Mouse (Mus musculus): ENCODE data around the gene Evc. TPM values are rescaled to one million over a fixed set of nuclear protein-coding genes. Genes with fewer than 3 reads are reported as not detected.

Evc gene
- 5.1 and 5.4 TPM in 2 replicates for polyA plus RNA-seq (2015; fragmentation: Nextera tagmentation; extraction: Ambion mirVana)

DNA sequence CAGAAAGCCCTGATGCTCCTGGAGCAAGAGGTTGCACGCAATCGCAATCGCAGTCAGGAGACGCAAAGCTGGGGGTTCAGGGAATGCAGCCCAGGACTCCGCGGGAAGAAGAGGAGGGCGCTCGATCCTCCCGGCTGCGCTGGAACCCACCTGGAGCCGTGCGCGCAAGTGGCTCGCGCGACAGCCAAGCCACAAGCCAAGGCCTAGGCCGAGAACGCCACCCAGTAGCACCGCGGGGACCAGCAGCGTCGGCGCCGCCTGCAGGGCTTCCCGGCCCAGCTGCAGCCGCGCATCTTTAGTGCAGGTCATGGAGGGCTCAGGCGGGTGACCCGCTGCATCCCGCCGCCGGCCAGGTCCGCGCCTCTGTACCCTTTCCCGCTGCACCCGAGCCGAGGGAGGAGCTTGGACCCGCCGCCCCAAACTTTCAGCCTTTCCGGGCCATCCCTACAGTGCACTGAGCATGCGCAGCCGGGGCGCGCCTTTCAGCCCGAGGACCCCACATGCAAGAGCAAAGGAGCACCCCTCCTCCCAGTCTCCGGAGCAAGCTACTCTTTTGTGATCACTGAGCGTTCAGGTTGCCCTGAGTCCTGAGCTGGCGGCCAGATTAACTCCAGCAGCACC lies at the start of gene Evc:
Evc (minus strand) TSS at position 410 of the 621 bp plus-strand sequence.
- peak within 1 kb of the TSS; percentile 78 for H3K9ac ChIP-seq
- peak within 1 kb of the TSS; percentile 99 for H3K4me2 ChIP-seq
- H3K4me3 ChIP-seq, result peak within 1 kb of the TSS; percentile 68
- under 1% methylated on average over 48 of the region's 48 CpGs for WGBS
- no peaks in the 10 kb centered on the region for H3K9me3 ChIP-seq
- no peaks in the 10 kb centered on the region for H3K36me3 ChIP-seq
- H3K27ac ChIP-seq, result no peak within 1 kb of the TSS
- peaks cover 36% of the 10 kb centered on the region for H3K4me1 ChIP-seq (replicated peaks)
- peaks cover 28% of the 10 kb centered on the region for H3K27me3 ChIP-seq
- peak; percentile 63 for ATAC-seq (ENCODE audit: low FRiP score)

DNA sequence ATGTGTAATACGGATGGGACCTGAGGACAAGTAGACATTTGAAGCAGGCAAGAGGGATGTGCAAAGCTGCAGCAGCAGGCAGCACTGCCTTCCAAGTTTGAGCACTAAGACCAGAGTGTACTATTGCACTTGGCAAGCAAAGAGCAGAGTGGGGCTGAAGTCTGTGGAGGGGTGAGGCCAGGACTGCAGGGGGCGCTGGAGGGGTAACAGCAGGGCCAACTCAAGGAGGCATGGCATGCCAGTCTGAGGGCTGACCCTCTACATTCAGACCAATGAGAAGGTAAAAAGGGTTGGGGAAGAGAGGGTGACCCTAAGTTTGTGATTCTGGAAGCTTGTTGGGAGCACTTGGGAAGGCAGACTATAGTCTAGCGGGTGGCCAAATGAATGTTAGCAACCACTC lies 46.9 kb upstream of the Evc start:
- no peak overlapping the region for H3K4me3 ChIP-seq
- peaks cover 13% of the 10 kb centered on the region for H3K4me1 ChIP-seq (replicated peaks)
- ATAC-seq (ENCODE audit: low FRiP score), result no peak
- peaks cover 5% of the 10 kb centered on the region; the same call in 1 of the 2 replicates for H3K36me3 ChIP-seq
- no peak overlapping the region for H3K27ac ChIP-seq
- no peaks in the 10 kb centered on the region for H3K9me3 ChIP-seq
- WGBS, result 89% methylated on average over 3 of the region's 3 CpGs
- H3K4me2 ChIP-seq, result no peak overlapping the region
- no peak overlapping the region for H3K9ac ChIP-seq
- no peaks in the 10 kb centered on the region for H3K27me3 ChIP-seq

- no peaks in the 10 kb centered on the region for H3K36me3 ChIP-seq
- ATAC-seq (ENCODE audit: low FRiP score), result no peak
- no peak overlapping the region for H3K4me3 ChIP-seq
- peaks cover 13% of the 10 kb centered on the region for H3K4me1 ChIP-seq (replicated peaks)
- no peak overlapping the region for H3K4me2 ChIP-seq
- H3K27me3 ChIP-seq, result no peaks in the 10 kb centered on the region
- H3K9me3 ChIP-seq, result no peaks in the 10 kb centered on the region
- 86% methylated on average over 4 of the region's 4 CpGs for WGBS
- no peak overlapping the region for H3K27ac ChIP-seq
- H3K9ac ChIP-seq, result no peak overlapping the region
Observed at GRCm38 (mm10) chr5:37380641-37381040, 43.9 kb upstream of the Evc start.

DNA sequence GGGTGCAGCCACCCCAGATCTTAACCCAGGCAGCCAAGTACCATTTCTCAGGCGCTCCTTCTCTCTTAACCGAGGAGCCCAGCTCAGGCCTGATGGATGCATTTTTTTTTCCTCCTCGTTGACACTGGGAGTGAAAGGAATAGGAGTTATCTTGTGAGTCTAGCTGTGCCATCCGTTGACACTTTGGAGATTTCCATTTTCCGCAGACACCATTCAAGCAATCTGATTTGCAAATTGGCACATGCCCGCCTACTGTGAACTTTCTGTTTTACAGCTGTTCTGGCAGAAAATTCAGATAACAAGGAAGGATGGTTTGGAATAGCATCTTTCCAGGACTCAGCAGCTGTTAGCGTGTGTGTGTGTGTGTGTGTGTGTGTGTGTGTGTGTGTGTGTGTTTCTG lies 40.7 kb upstream of the Evc start:
- no peak overlapping the region for H3K4me2 ChIP-seq

DNA sequence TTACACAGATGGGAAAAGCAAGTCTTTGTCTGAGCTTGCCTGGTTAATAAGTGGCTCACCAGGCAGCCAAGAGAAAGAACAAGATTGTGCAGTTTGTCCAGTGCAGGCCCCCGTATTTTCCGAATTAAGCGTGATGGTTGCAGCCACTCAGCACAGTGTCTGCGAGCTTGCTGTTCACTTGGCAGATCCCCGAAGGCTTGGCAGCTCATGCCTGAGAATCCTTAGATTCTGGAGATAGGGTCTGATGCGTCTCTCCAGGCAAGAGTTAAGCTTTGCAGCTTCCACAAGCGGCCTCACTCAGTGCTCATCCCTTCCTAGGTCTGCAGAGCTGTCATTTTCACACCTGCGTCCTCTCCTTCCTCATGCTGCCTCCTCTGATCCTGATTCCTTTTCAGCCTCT lies 32.1 kb upstream of the Evc start:
- ATAC-seq (ENCODE audit: low FRiP score), result no peak
- WGBS, result 91% methylated on average over 8 of the region's 8 CpGs
- Histone ChIP-seq H3K4me3 (no peak overlapping the region), H3K4me2 (no peak overlapping the region), H3K27me3 (no peaks in the 10 kb centered on the region), H3K36me3 (peaks cover 9% of the 10 kb centered on the region), H3K27ac (no peak overlapping the region), H3K9me3 (no peaks in the 10 kb centered on the region), H3K9ac (no peak overlapping the region), H3K4me1 (replicated peaks) (peaks cover 24% of the 10 kb centered on the region)

More for the DNA sequence above, 40.7 kb upstream of the Evc start:
- no peaks in the 10 kb centered on the region for H3K9me3 ChIP-seq
- H3K4me1 ChIP-seq (replicated peaks), result peaks cover 13% of the 10 kb centered on the region
- no peak overlapping the region for H3K9ac ChIP-seq
- 76% methylated on average over 7 of the region's 7 CpGs for WGBS
- H3K36me3 ChIP-seq, result peaks cover 3% of the 10 kb centered on the region
- no peaks in the 10 kb centered on the region for H3K27me3 ChIP-seq
- H3K27ac ChIP-seq, result no peak overlapping the region
- no peak for ATAC-seq (ENCODE audit: low FRiP score)
- no peak overlapping the region for H3K4me3 ChIP-seq

- Histone ChIP-seq H3K9me3 (no peaks in the 10 kb centered on the region), H3K4me1 (replicated peaks) (peaks cover 24% of the 10 kb centered on the region), H3K9ac (no peak overlapping the region), H3K4me2 (no peak overlapping the region), H3K27me3 (no peaks in the 10 kb centered on the region), H3K4me3 (no peak overlapping the region), H3K27ac (peak overlapping the region; percentile 69), H3K36me3 (no peaks in the 10 kb centered on the region; the same call in 1 of the 2 replicates)
- no peak for ATAC-seq (ENCODE audit: low FRiP score)
Observed at GRCm38 (mm10) chr5:37365751-37366150, 29.1 kb upstream of the Evc start.

- Histone ChIP-seq H3K36me3 (no peaks in the 10 kb centered on the region; the same call in 1 of the 2 replicates), H3K4me1 (replicated peaks) (peaks cover 24% of the 10 kb centered on the region), H3K27ac (no peak overlapping the region), H3K9ac (no peak overlapping the region), H3K27me3 (no peaks in the 10 kb centered on the region), H3K9me3 (no peaks in the 10 kb centered on the region), H3K4me2 (no peak overlapping the region), H3K4me3 (no peak overlapping the region)
- 94% methylated on average over 5 of the region's 5 CpGs for WGBS
- no peak for ATAC-seq (ENCODE audit: low FRiP score)
Observed at GRCm38 (mm10) chr5:37363284-37363683, 26.6 kb upstream of the Evc start.

DNA sequence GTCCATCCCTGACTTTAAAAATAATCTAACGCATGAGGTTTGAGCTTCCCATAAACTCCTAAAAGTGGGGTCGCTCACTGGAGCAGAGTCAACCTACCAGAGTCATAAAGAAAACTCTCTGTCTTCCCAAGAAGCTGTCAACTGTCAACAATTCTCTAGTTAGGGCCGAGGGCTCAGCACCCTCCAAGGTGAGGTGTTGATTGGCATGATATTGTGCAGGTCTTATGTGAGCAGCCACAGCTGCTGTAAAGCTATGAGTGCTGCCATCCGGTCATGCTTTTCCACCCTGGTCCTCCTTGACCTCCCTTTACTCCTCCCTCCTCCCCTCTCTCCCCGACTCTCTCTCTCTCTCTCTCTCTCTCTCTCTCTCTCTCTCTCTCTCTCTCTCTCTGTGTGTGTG lies 25.9 kb upstream of the Evc start:
- no peaks in the 10 kb centered on the region for H3K9me3 ChIP-seq
- H3K4me2 ChIP-seq, result no peak overlapping the region
- H3K36me3 ChIP-seq, result no peaks in the 10 kb centered on the region; the same call in 1 of the 2 replicates
- no peaks in the 10 kb centered on the region for H3K27me3 ChIP-seq
- ATAC-seq (ENCODE audit: low FRiP score), result no peak
- 86% methylated on average over 5 of the region's 5 CpGs for WGBS
- H3K4me3 ChIP-seq, result no peak overlapping the region
- H3K4me1 ChIP-seq (replicated peaks), result peaks cover 23% of the 10 kb centered on the region
- no peak overlapping the region for H3K27ac ChIP-seq
- H3K9ac ChIP-seq, result no peak overlapping the region

- Histone ChIP-seq H3K4me2 (no peak overlapping the region), H3K27ac (no peak overlapping the region), H3K36me3 (peaks cover 14% of the 10 kb centered on the region), H3K27me3 (no peaks in the 10 kb centered on the region), H3K9me3 (no peaks in the 10 kb centered on the region), H3K9ac (no peak overlapping the region), H3K4me1 (replicated peaks) (no peaks in the 10 kb centered on the region), H3K4me3 (no peak overlapping the region)
- WGBS, result 56% methylated on average over 8 of the region's 8 CpGs
- ATAC-seq (ENCODE audit: low FRiP score), result no peak
Observed at GRCm38 (mm10) chr5:37356027-37356426, 19.3 kb upstream of the Evc start.

DNA sequence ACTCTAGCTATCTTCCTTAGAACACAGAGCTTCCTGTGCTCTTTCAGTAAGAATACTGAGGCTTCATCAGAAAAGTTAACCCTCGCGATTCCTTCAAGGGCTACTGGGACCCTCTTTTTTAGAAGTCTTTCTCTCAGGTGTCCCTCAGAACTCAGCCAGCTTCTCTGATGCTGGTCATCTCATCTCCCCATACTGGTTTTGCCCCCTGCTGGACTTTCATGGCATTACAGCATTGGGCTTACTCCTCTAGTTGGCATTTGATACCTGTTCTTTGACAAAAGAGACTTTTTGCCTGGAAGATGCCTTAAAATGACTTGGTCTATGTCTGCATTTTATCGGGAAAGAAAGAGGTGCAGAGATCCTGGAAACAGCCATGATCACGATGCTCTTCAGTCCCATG lies 17.7 kb upstream of the Evc start:
- WGBS, result 90% methylated on average over 4 of the region's 4 CpGs
- no peaks in the 10 kb centered on the region for H3K27me3 ChIP-seq
- H3K36me3 ChIP-seq, result peaks cover 16% of the 10 kb centered on the region
- no peak overlapping the region for H3K4me3 ChIP-seq
- no peak overlapping the region for H3K27ac ChIP-seq
- H3K4me2 ChIP-seq, result no peak overlapping the region
- no peaks in the 10 kb centered on the region for H3K4me1 ChIP-seq (replicated peaks)
- H3K9ac ChIP-seq, result no peak overlapping the region
- no peaks in the 10 kb centered on the region for H3K9me3 ChIP-seq
- ATAC-seq (ENCODE audit: low FRiP score), result no peak

DNA sequence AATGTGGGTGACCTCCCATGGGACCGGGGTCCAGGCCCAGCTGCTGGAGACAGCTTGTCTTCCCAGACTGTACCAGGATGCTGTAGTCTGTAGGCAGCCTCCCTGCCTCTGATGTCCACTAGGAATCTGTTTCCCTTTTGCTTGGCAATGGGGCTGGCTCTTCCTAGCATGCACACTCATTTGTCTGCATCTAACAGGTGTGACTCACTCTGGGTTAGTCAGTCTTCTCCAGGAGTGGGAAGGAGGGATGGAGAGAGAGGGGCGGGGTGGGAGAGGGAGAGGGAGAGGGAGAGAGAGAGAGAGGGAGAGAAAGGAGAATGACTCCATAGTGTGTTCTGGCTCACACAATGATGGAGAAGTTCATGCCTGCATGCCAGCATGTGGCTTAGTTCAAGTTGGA lies 15.1 kb upstream of the Evc start:
- Histone ChIP-seq H3K27ac (no peak overlapping the region), H3K4me3 (no peak overlapping the region), H3K4me2 (no peak overlapping the region), H3K9me3 (no peaks in the 10 kb centered on the region), H3K9ac (no peak overlapping the region), H3K4me1 (replicated peaks) (no peaks in the 10 kb centered on the region), H3K27me3 (no peaks in the 10 kb centered on the region), H3K36me3 (peaks cover 16% of the 10 kb centered on the region)
- 95% methylated on average over 2 of the region's 2 CpGs for WGBS
- no peak for ATAC-seq (ENCODE audit: low FRiP score)

DNA sequence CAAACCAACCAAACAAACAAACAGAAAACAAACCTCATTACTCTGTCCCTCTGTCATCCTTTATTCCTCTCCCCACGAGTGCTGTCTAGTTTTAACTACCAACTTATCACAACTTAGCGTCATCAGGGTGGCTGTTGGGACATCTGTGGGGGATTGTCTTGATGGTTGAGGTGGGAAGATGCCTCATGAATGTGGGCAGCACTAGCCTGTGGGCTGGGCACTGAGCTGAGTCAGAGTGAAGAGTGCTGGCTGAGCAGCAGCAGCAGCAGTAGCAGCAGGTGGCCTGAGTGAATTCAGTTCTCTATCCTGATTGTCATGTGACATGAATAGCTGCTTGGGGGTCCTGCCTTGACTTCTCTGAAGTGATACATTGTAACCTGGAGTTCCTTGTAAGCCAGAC lies 7.3 kb upstream of the Evc start:
- Histone ChIP-seq H3K27ac (no peak overlapping the region), H3K4me2 (no peak overlapping the region), H3K36me3 (no peaks in the 10 kb centered on the region; the same call in 1 of the 2 replicates), H3K27me3 (0 out of 2 replicates have a peak, but pooled peaks cover 2% of the 10 kb centered on the region), H3K4me3 (no peak overlapping the region), H3K9me3 (no peaks in the 10 kb centered on the region), H3K4me1 (replicated peaks) (peaks cover 1% of the 10 kb centered on the region; the same call in 1 of the 2 replicates), H3K9ac (no peak overlapping the region)
- WGBS, result 98% methylated on average over 2 of the region's 2 CpGs
- ATAC-seq (ENCODE audit: low FRiP score), result no peak

DNA sequence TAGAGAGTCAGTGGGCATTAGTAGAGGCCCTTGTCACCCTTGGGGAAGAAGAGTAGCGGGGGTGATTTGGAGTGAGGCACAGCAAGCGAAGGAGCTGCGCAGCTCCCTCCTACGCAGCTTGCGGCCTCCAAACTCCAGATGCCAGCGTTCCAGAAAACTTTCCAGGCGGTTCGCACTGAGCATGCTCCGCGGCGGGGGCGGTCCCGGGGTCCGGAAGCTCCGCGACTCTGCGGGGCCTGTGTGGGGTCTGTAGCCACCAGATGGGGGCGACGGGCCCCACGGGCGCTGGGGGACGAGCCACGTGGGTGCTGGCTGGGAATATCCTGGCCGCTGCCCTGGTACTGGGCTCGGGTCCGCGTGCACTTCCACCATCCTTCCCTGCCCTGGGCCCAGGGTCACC lies 1.6 kb upstream of the Evc start, which contains the start of gene Evc2:
Evc2 (plus strand) TSS at position 212 of the 400 bp plus-strand sequence.
- no peaks in the 10 kb centered on the region for H3K9me3 ChIP-seq
- no peaks in the 10 kb centered on the region for H3K36me3 ChIP-seq
- H3K9ac ChIP-seq, result peak within 1 kb of the TSS; percentile 71
- peaks cover 36% of the 10 kb centered on the region for H3K4me1 ChIP-seq (replicated peaks)
- peak; percentile 54 for ATAC-seq (ENCODE audit: low FRiP score)
- H3K27ac ChIP-seq, result no peak within 1 kb of the TSS
- H3K4me3 ChIP-seq, result peak within 1 kb of the TSS; percentile 51
- peak within 1 kb of the TSS; percentile 99 for H3K4me2 ChIP-seq
- WGBS, result 0% methylated on average over 27 of the region's 27 CpGs
- peaks cover 28% of the 10 kb centered on the region for H3K27me3 ChIP-seq
